Mouse (Mus musculus) spleen, adult 2 months (tissue): ENCODE results near the gene Map4k4. TPM values are rescaled to one million over a fixed set of nuclear protein-coding genes. Genes with fewer than 3 reads are reported as not detected.

Experiments
- DNase-seq, 2 experiments: peaks; one replicate each; pipeline versions ENCODE4 v3.0.0 to v3.0.0-alpha.2; 2012 to 2021; ENCODE audit warnings: low spot score in 2 of 2, low read depth in 1 of 2
- H3K27ac ChIP-seq: fragments of 200-500 bp; 2 replicates; pipeline ENCODE4 v1.5.1; 2012; ENCODE audit warnings: low read length, inconsistent platforms; ENCODE audit not compliant: insufficient read depth
- H3K27me3 ChIP-seq: fragments of 200-500 bp; 2 replicates; pipeline ENCODE4 v1.6.1; 2012; ENCODE audit warnings: mild to moderate bottlenecking, moderate library complexity, low read length, inconsistent platforms; ENCODE audit not compliant: control insufficient read depth, insufficient read depth
- H3K36me3 ChIP-seq: fragments of 200-500 bp; 2 replicates; pipeline ENCODE4 v1.6.1; 2012; ENCODE audit warnings: mild to moderate bottlenecking, low read length, inconsistent platforms; ENCODE audit not compliant: control insufficient read depth, insufficient read depth
- H3K4me1 ChIP-seq: fragments of 200-500 bp; 2 replicates; pipeline ENCODE4 v1.6.1; 2011; ENCODE audit warnings: inconsistent platforms; ENCODE audit not compliant: control insufficient read depth, insufficient read depth, insufficient read length
- H3K4me3 ChIP-seq: fragments of 200-500 bp; 2 replicates; pipeline ENCODE4 v1.5.1; 2011; ENCODE audit warnings: mild to moderate bottlenecking, inconsistent platforms; ENCODE audit not compliant: insufficient read depth, insufficient read length; ENCODE audit errors: extremely low read depth
- CTCF ChIP-seq: fragments of 200-500 bp; IDR thresholded peaks from 2 replicates; pipeline ENCODE4 v1.5.1; 2011; ENCODE audit warnings: mild to moderate bottlenecking, inconsistent platforms; ENCODE audit not compliant: insufficient read depth, insufficient read length, insufficient replicate concordance; ENCODE audit errors: extremely low read depth
- POLR2A ChIP-seq: fragments of 200-500 bp; IDR thresholded peaks from 2 replicates; pipeline ENCODE4 v1.6.1; 2011; ENCODE audit warnings: low read depth, low read length, inconsistent platforms
- WGBS: fragments of 180-500 bp; shearing (Covaris S2); methylation state at CpG from one replicate; pipeline ENCODE4 v1.1.7; 2018; 5-methylcytosine and 5-hydroxymethylcytosine counted together
- polyA plus RNA-seq: library from polyadenylated mRNA; depleted of rRNA; stranded (reverse); fragments of >200 nt; gene quantifications from 2 replicates; pipeline ENCODE4 v1.2.3, GENCODE M21; 2012

Map4k4 gene
- polyA plus RNA-seq, 1 experiment, result 54.3 TPM

GRCm38 (mm10) chr1:39887997-39888396, 12.7 kb upstream of the Map4k4 start:
- WGBS, result 71% methylated on average over 1 of the region's 1 CpGs
- TF ChIP-seq POLR2A (no peak), CTCF (no peak)
- Histone ChIP-seq H3K36me3 (no peaks in the 10 kb centered on the region), H3K27ac (no peak overlapping the region), H3K4me1 (no peaks in the 10 kb centered on the region), H3K27me3 (no peaks in the 10 kb centered on the region), H3K4me3 (no peak overlapping the region)
- no peak for DNase-seq

DNA sequence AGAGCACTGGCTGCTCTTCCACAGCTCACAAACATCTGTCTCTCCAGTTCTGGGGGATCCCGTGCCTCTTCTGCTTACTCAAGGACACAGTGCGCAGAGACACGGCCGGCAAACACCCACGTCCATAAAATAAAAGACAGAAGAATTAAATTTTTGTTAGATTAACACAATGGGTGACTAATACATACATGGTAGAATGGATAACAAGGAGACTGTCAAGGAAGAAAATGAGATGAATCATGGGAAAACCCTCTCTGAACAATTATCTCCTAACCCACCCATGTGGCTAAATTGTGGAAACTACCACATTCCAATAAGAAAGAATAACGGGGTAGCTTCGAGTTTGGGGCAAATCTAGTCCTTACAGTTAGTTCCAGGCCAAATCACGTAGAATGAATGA, 11.3 kb upstream of the Map4k4 start:
- Histone ChIP-seq H3K27ac (no peak overlapping the region), H3K4me1 (no peaks in the 10 kb centered on the region), H3K4me3 (no peak overlapping the region), H3K27me3 (no peaks in the 10 kb centered on the region), H3K36me3 (no peaks in the 10 kb centered on the region)
- TF ChIP-seq CTCF (no peak), POLR2A (no peak)
- no peak for DNase-seq
- WGBS, result 78% methylated on average over 8 of the region's 8 CpGs

DNA sequence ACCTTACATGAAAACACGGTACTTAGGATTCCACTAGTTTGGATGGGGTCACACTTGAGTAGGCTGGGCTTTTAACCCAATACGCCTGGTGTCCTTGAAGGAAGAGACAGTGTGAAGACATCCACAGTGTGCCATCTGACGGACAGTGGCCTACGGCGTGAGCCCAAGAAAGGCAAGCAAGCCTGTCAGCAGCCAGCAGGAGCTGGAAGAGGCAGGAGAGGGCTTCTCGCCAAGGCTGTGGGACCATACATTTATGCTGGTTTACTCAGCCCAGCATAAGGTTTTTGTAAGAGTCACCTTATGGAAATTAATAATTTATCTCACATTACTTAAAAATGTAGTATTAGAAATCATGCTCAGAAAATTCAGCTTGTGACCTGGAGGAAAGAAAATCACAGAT, 10.7 kb upstream of the Map4k4 start:
- Histone ChIP-seq H3K4me1 (peaks cover under 1% of the 10 kb centered on the region; the same call in 1 of the 2 replicates), H3K27ac (no peak overlapping the region), H3K27me3 (no peaks in the 10 kb centered on the region), H3K4me3 (no peak overlapping the region), H3K36me3 (no peaks in the 10 kb centered on the region)
- WGBS, result 93% methylated on average over 6 of the region's 6 CpGs
- no peak for DNase-seq
- TF ChIP-seq POLR2A (no peak), CTCF (no peak)

DNA sequence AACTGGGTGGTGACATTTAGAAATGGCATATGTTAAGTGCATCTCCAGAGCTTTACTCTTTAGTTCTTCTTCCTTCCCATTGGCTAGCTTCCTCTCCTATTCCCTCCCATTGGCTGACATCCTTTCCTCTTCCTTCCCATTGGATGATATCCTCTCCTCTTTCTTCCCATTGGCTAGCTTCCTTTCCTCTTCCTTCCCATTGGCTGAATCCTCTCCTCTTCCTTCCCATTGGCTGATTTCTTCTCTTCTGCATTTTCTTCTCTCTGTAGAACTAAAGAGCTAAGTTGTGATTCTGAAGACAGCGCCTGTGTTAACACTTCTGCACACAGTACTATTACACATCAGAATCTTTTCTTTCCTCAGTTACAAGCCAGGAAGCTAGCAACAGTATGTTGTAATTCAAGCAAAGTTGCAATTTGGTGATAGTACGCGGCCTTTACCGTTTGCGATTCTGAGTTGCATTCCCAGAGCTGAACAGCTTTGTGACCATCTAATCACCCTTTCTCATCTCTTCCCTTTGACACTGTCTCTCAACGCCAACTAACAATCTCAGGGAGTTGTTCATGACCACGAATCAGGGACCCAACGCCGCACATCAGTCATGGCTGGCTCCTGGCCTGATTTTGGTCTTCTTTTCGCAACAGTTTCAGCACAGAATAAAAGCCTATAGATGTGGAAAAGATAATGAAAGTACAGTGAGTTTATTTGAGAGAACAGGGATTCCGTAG, 7.4 kb upstream of the Map4k4 start:
- no peak overlapping the region for H3K4me3 ChIP-seq
- H3K27ac ChIP-seq, result no peak overlapping the region
- no peak for TF ChIP-seq CTCF
- no peak for TF ChIP-seq POLR2A
- H3K4me1 ChIP-seq, result peaks cover 21% of the 10 kb centered on the region; the same call in 1 of the 2 replicates
- WGBS, result 92% methylated on average over 11 of the region's 11 CpGs
- H3K27me3 ChIP-seq, result no peaks in the 10 kb centered on the region
- no peaks in the 10 kb centered on the region for H3K36me3 ChIP-seq
- DNase-seq, result no peak

DNA sequence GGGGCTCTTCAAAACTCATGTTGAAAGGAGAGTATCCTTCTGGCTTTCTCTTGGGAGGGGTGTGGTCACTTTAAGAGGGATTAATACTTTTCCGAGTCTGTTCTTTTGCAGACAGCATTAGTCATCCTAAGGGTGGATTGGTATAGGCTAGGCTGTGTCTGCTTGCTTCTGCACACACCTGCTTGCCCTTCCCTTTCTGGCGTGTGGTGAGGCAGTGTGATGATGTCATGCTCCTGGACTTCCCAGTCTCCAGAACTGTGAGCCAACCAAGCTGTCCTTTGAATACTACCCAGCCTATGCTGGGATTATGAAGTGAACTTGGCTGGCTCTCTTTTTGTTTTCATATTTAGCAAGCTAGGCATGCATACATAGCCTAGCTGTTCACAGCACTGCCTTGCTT, 5.6 kb upstream of the Map4k4 start:
- Histone ChIP-seq H3K36me3 (no peaks in the 10 kb centered on the region), H3K27me3 (no peaks in the 10 kb centered on the region), H3K4me3 (no peak overlapping the region), H3K27ac (peak overlapping the region; percentile 27), H3K4me1 (peaks cover 21% of the 10 kb centered on the region; the same call in 1 of the 2 replicates)
- TF ChIP-seq CTCF (no peak), POLR2A (no peak)
- whole genome bisulfite sequencing, result 16% methylated on average over 2 of the region's 2 CpGs
- DNase-seq, result no peak

GRCm38 (mm10) chr1:39895506-39895905, 5.2 kb upstream of the Map4k4 start:
- TF ChIP-seq POLR2A (no peak), CTCF (no peak)
- 3% methylated on average over 2 of the region's 2 CpGs for WGBS
- Histone ChIP-seq H3K27me3 (no peaks in the 10 kb centered on the region), H3K4me1 (peaks cover 21% of the 10 kb centered on the region; the same call in 1 of the 2 replicates), H3K4me3 (no peak overlapping the region), H3K27ac (peak overlapping the region; percentile 56), H3K36me3 (no peaks in the 10 kb centered on the region)
- peak in 1 of 2 experiments; percentile 63 for DNase-seq

- TF ChIP-seq CTCF (no peak), POLR2A (no peak)
- peak overlapping the region; percentile 67 for H3K27ac ChIP-seq
Measured at GRCm38 (mm10) chr1:39896581-39896980, 4.1 kb upstream of the Map4k4 start.

More at GRCm38 (mm10) chr1:39896581-39896980, 4.1 kb upstream of the Map4k4 start:
- peak; percentile 64 to 70 for DNase-seq
- WGBS, result 15% methylated on average over 2 of the region's 2 CpGs
- H3K27me3 ChIP-seq, result no peaks in the 10 kb centered on the region
- H3K4me1 ChIP-seq, result peaks cover 21% of the 10 kb centered on the region; the same call in 1 of the 2 replicates
- H3K36me3 ChIP-seq, result no peaks in the 10 kb centered on the region
- H3K4me3 ChIP-seq, result no peak overlapping the region
